Mouse (Mus musculus): Measurements from ENCODE around the gene Plekhg1. TPM values are rescaled to one million over a fixed set of nuclear protein-coding genes. Genes with fewer than 3 reads are reported as not detected.

The Plekhg1 gene
- polyA plus RNA-seq, 1 experiment from 2014 or later, result 16.9 TPM

DNA sequence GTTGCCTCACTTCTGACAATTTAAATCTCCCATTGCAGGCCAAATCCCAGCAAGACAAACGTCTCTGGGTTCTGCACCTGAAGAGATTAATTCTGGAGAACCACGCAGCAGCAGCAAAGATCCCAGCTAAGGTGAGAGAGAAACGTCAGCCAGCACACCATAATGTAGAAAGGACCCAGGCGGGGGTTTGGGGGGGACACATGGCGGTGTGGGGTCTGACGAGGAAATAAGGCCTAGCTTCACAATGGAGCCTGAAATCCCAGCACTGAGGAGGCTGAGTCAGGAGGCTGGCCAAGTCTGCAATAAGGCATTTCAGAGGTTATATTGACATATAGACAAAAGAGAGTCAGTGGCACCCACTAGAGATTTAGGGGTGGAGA is 200.4 kb downstream of the Plekhg1 start:
- WGBS, result 90% methylated on average over 6 of the region's 6 CpGs
- ATAC-seq (ENCODE audit: low FRiP score, low TSS enrichment), result no peak
- no peaks in the 10 kb centered on the region for H3K9me3 ChIP-seq (ENCODE audit: control insufficient read depth, low read length)
- H3K36me3 ChIP-seq (ENCODE audit: control insufficient read depth, insufficient read depth, low read length), result no peaks in the 10 kb centered on the region
- H3K27ac ChIP-seq (ENCODE audit: low read depth, low read length), result peak overlapping the region; percentile 65; the same call in 1 of the 2 replicates
- H3K4me3 ChIP-seq (ENCODE audit: low read length), result no peak overlapping the region
- no peak overlapping the region for H3K4me2 ChIP-seq (replicated peaks; ENCODE audit: low read depth, low read length)
- no peak overlapping the region for H3K9ac ChIP-seq (ENCODE audit: low read depth, low read length)
- no peaks in the 10 kb centered on the region for H3K27me3 ChIP-seq (ENCODE audit: control insufficient read depth, insufficient read depth, low read length)
- H3K4me1 ChIP-seq (ENCODE audit: control insufficient read depth, insufficient read depth, low read length), result peaks cover 3% of the 10 kb centered on the region; the same call in 1 of the 2 replicates

DNA sequence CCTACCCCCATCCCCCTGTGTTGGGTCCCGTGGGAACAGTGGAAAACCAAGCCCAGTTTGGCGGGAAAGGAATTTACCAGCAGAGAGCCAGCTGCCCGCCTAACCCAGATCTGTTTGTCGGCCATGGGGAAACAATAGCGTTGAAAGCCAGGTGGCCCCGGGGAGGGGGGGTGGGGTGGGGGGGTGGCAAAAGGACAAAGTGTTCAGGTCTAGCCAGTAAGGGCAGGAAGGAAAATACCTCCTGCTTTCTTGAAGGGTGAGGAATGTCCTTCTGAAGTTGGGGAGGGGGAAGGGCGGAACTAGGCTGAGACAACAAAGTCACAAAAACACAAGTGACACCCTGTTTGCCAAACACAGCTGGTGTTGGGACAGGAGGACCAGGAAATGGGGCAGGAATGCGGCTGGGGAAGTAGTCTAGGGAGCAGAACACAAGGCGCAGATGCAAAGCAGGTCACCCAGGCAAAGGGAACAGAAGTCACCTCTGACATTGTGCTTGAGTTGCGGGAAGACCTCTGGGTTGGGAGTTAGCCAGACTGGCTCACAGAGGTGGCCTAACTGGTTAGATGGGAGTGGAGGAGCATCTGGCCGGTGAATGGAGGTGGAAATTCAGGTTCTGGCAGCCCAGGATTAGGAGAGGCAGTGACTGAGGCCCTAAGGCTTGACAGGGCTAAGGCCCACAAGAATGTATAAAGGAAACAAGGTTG is 201.0 kb downstream of the Plekhg1 start:
- H3K4me1 ChIP-seq (ENCODE audit: control insufficient read depth, insufficient read depth, low read length), result peaks cover 3% of the 10 kb centered on the region; the same call in 1 of the 2 replicates
- peak overlapping the region; percentile 65; the same call in 1 of the 2 replicates for H3K27ac ChIP-seq (ENCODE audit: low read depth, low read length)
- no peaks in the 10 kb centered on the region for H3K27me3 ChIP-seq (ENCODE audit: control insufficient read depth, insufficient read depth, low read length)
- peak; percentile 62 for ATAC-seq (ENCODE audit: low FRiP score, low TSS enrichment)
- no peak overlapping the region for H3K4me2 ChIP-seq (replicated peaks; ENCODE audit: low read depth, low read length)
- H3K36me3 ChIP-seq (ENCODE audit: control insufficient read depth, insufficient read depth, low read length), result no peaks in the 10 kb centered on the region
- WGBS, result 27% methylated on average over 11 of the region's 11 CpGs
- no peak overlapping the region for H3K9ac ChIP-seq (ENCODE audit: low read depth, low read length)
- H3K9me3 ChIP-seq (ENCODE audit: control insufficient read depth, low read length), result no peaks in the 10 kb centered on the region
- no peak overlapping the region for H3K4me3 ChIP-seq (ENCODE audit: low read length)

- Histone ChIP-seq H3K4me3 (ENCODE audit: low read length) (no peak overlapping the region), H3K36me3 (ENCODE audit: control insufficient read depth, insufficient read depth, low read length) (no peaks in the 10 kb centered on the region), H3K4me2 (replicated peaks; ENCODE audit: low read depth, low read length) (no peak overlapping the region), H3K27me3 (ENCODE audit: control insufficient read depth, insufficient read depth, low read length) (no peaks in the 10 kb centered on the region), H3K4me1 (ENCODE audit: control insufficient read depth, insufficient read depth, low read length) (peaks cover 3% of the 10 kb centered on the region; the same call in 1 of the 2 replicates), H3K27ac (ENCODE audit: low read depth, low read length) (no peak overlapping the region), H3K9ac (ENCODE audit: low read depth, low read length) (no peak overlapping the region), H3K9me3 (ENCODE audit: control insufficient read depth, low read length) (no peaks in the 10 kb centered on the region)
- ATAC-seq (ENCODE audit: low FRiP score, low TSS enrichment), result no peak
- WGBS, result 56% methylated on average over 6 of the region's 6 CpGs
These were observed 202.1 kb downstream of the Plekhg1 start for GRCm38 (mm10) chr10:3942289-3942688.

- H3K27me3 ChIP-seq (ENCODE audit: control insufficient read depth, insufficient read depth, low read length), result no peaks in the 10 kb centered on the region
These were observed 203.6 kb downstream of the Plekhg1 start for GRCm38 (mm10) chr10:3943492-3944395.

GRCm38 (mm10) chr10:3946871-3947270 is 206.7 kb downstream of the Plekhg1 start:
- 92% methylated on average over 17 of the region's 17 CpGs for WGBS
- Histone ChIP-seq H3K36me3 (ENCODE audit: control insufficient read depth, insufficient read depth, low read length) (peaks cover 4% of the 10 kb centered on the region), H3K9me3 (ENCODE audit: control insufficient read depth, low read length) (no peaks in the 10 kb centered on the region), H3K27me3 (ENCODE audit: control insufficient read depth, insufficient read depth, low read length) (no peaks in the 10 kb centered on the region), H3K27ac (ENCODE audit: low read depth, low read length) (no peak overlapping the region), H3K4me1 (ENCODE audit: control insufficient read depth, insufficient read depth, low read length) (no peaks in the 10 kb centered on the region), H3K9ac (ENCODE audit: low read depth, low read length) (no peak overlapping the region), H3K4me3 (ENCODE audit: low read length) (no peak overlapping the region), H3K4me2 (replicated peaks; ENCODE audit: low read depth, low read length) (no peak overlapping the region)
- ATAC-seq (ENCODE audit: low FRiP score, low TSS enrichment), result no peak

More at GRCm38 (mm10) chr10:3943492-3944395, 203.6 kb downstream of the Plekhg1 start:
- Histone ChIP-seq H3K9ac (ENCODE audit: low read depth, low read length) (no peak overlapping the region), H3K27ac (ENCODE audit: low read depth, low read length) (no peak overlapping the region), H3K4me2 (replicated peaks; ENCODE audit: low read depth, low read length) (no peak overlapping the region), H3K4me3 (ENCODE audit: low read length) (no peak overlapping the region), H3K36me3 (ENCODE audit: control insufficient read depth, insufficient read depth, low read length) (no peaks in the 10 kb centered on the region), H3K9me3 (ENCODE audit: control insufficient read depth, low read length) (no peaks in the 10 kb centered on the region), H3K4me1 (ENCODE audit: control insufficient read depth, insufficient read depth, low read length) (peaks cover 3% of the 10 kb centered on the region; the same call in 1 of the 2 replicates)
- peak; percentile 63; the same call in 1 of the 2 replicates for ATAC-seq (ENCODE audit: low FRiP score, low TSS enrichment)
- WGBS, result 29% methylated on average over 10 of the region's 10 CpGs

- H3K9ac ChIP-seq (ENCODE audit: low read depth, low read length), result no peak overlapping the region
- no peak for ATAC-seq (ENCODE audit: low FRiP score, low TSS enrichment)
- no peak overlapping the region for H3K27ac ChIP-seq (ENCODE audit: low read depth, low read length)
- no peak overlapping the region for H3K4me3 ChIP-seq (ENCODE audit: low read length)
- 92% methylated on average over 7 of the region's 7 CpGs for WGBS
- no peaks in the 10 kb centered on the region for H3K27me3 ChIP-seq (ENCODE audit: control insufficient read depth, insufficient read depth, low read length)
- H3K4me1 ChIP-seq (ENCODE audit: control insufficient read depth, insufficient read depth, low read length), result no peaks in the 10 kb centered on the region
- H3K36me3 ChIP-seq (ENCODE audit: control insufficient read depth, insufficient read depth, low read length), result peaks cover 4% of the 10 kb centered on the region
- no peaks in the 10 kb centered on the region for H3K9me3 ChIP-seq (ENCODE audit: control insufficient read depth, low read length)
- no peak overlapping the region for H3K4me2 ChIP-seq (replicated peaks; ENCODE audit: low read depth, low read length)
These were observed 207.2 kb downstream of the Plekhg1 start for GRCm38 (mm10) chr10:3947346-3947745.

GRCm38 (mm10) chr10:3949306-3949705 is 209.1 kb downstream of the Plekhg1 start:
- H3K9ac ChIP-seq (ENCODE audit: low read depth, low read length), result no peak overlapping the region
- no peaks in the 10 kb centered on the region for H3K4me1 ChIP-seq (ENCODE audit: control insufficient read depth, insufficient read depth, low read length)
- no peak overlapping the region for H3K4me3 ChIP-seq (ENCODE audit: low read length)
- no peak overlapping the region for H3K27ac ChIP-seq (ENCODE audit: low read depth, low read length)
- H3K27me3 ChIP-seq (ENCODE audit: control insufficient read depth, insufficient read depth, low read length), result no peaks in the 10 kb centered on the region
- H3K4me2 ChIP-seq (replicated peaks; ENCODE audit: low read depth, low read length), result no peak overlapping the region
- WGBS, result 89% methylated on average over 6 of the region's 6 CpGs
- H3K36me3 ChIP-seq (ENCODE audit: control insufficient read depth, insufficient read depth, low read length), result peaks cover 4% of the 10 kb centered on the region
- no peak for ATAC-seq (ENCODE audit: low FRiP score, low TSS enrichment)
- no peaks in the 10 kb centered on the region for H3K9me3 ChIP-seq (ENCODE audit: control insufficient read depth, low read length)

DNA sequence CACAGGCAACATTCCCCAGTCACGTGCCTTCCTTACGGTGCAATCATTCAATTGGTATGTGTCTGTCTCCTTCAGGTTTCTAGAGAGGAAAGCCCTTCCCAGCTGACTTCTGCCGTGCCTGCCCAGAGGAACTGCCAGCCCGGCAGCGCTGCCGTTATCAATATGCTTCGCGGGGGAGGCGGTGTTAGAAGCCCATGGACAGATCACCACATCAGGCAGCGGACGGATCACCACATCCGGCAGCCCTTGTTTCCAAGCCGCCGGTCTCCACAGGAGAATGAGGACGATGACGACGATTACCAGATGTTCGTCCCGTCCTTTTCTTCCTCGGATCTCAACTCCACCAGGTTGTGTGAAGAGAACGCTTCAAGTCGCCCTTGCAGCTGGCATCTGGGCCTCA is 216.3 kb downstream of the Plekhg1 start:
- H3K4me1 ChIP-seq (ENCODE audit: control insufficient read depth, insufficient read depth, low read length), result no peaks in the 10 kb centered on the region
- no peak for ATAC-seq (ENCODE audit: low FRiP score, low TSS enrichment)
- H3K27me3 ChIP-seq (ENCODE audit: control insufficient read depth, insufficient read depth, low read length), result no peaks in the 10 kb centered on the region
- peaks cover 23% of the 10 kb centered on the region; the same call in 1 of the 2 replicates for H3K36me3 ChIP-seq (ENCODE audit: control insufficient read depth, insufficient read depth, low read length)
- H3K4me2 ChIP-seq (replicated peaks; ENCODE audit: low read depth, low read length), result no peak overlapping the region
- WGBS, result 86% methylated on average over 22 of the region's 22 CpGs
- no peak overlapping the region for H3K9ac ChIP-seq (ENCODE audit: low read depth, low read length)
- H3K27ac ChIP-seq (ENCODE audit: low read depth, low read length), result no peak overlapping the region
- no peak overlapping the region for H3K4me3 ChIP-seq (ENCODE audit: low read length)
- H3K9me3 ChIP-seq (ENCODE audit: control insufficient read depth, low read length), result peaks cover 3% of the 10 kb centered on the region; the same call in 1 of the 2 replicates

GRCm38 (mm10) chr10:3958591-3958990 is 218.4 kb downstream of the Plekhg1 start:
- no peak for ATAC-seq (ENCODE audit: low FRiP score, low TSS enrichment)
- 78% methylated on average over 5 of the region's 5 CpGs for WGBS

More at GRCm38 (mm10) chr10:3958591-3958990, 218.4 kb downstream of the Plekhg1 start:
- Histone ChIP-seq H3K27me3 (ENCODE audit: control insufficient read depth, insufficient read depth, low read length) (no peaks in the 10 kb centered on the region), H3K36me3 (ENCODE audit: control insufficient read depth, insufficient read depth, low read length) (peaks cover 27% of the 10 kb centered on the region), H3K27ac (ENCODE audit: low read depth, low read length) (no peak overlapping the region), H3K4me3 (ENCODE audit: low read length) (no peak overlapping the region), H3K4me1 (ENCODE audit: control insufficient read depth, insufficient read depth, low read length) (no peaks in the 10 kb centered on the region), H3K9me3 (ENCODE audit: control insufficient read depth, low read length) (peaks cover 3% of the 10 kb centered on the region; the same call in 1 of the 2 replicates), H3K4me2 (replicated peaks; ENCODE audit: low read depth, low read length) (no peak overlapping the region), H3K9ac (ENCODE audit: low read depth, low read length) (no peak overlapping the region)

All from kidney, embryonic 14.5 days (tissue).